Mouse (Mus musculus) kidney, adult 8-10 months (tissue): ENCODE data around the gene Slc9a2.

Experiments
- DNase-seq, 2 experiments: peaks; one replicate each; pipeline ENCODE4 v3.0.0; 2022

Slc9a2 gene

GRCm38 (mm10) chr1:40788956-40789355 is 108.6 kb downstream of the Slc9a2 start:
- no peak for DNase-seq

GRCm38 (mm10) chr1:40789666-40790233 is 109.4 kb downstream of the Slc9a2 start:
- peak in 1 of 2 experiments; percentile 33 for DNase-seq

GRCm38 (mm10) chr1:40790324-40791141 is 110.2 kb downstream of the Slc9a2 start, which contains the start of gene Mfsd9:
Gene Mfsd9, minus strand, starts transcription at chr1:40790687.
- peak; percentile 88 to 94 for DNase-seq

GRCm38 (mm10) chr1:40795508-40795907 is 115.1 kb downstream of the Slc9a2 start:
- no peak for DNase-seq

DNA sequence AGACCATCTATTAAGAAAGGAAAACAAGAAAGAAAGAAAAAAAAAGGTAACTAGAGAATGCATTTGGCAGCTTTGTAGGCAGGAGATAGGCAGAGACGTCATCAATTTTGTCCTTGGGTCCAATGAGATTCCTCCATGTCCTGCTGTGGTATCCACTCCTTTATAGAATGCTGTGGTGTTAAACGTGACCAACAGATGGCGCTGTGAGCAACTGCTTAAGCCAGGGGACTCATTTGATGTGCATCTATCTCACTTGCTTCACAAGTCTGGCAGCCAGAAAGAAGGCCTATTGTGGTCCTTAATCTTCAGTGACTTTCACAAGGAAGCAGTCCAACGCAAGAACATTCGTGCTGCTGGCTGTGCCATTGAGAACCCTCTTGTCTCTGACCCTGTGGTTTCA is 117.0 kb downstream of the Slc9a2 start:
- DNase-seq: peak; percentile 45 to 62

DNA sequence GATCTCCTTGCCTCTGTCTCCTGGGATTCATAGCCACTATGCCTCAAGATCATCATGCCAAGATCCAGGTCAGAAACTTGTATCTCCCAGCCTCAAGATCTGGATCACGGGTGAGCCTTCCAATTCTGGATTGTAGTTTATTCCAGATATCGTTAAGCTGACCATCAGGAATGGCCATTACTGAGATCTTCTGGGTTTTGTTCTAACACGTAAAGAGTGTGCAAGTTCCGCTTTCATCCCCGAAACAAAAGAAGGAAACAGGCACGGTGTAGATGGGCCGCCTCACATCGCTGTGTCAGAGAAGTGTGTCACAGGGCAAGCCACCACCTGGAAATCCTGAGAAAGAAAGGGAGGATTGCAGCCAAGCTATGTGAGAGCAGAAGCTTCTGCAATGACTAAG is 118.7 kb downstream of the Slc9a2 start:
- no peak for DNase-seq

DNA sequence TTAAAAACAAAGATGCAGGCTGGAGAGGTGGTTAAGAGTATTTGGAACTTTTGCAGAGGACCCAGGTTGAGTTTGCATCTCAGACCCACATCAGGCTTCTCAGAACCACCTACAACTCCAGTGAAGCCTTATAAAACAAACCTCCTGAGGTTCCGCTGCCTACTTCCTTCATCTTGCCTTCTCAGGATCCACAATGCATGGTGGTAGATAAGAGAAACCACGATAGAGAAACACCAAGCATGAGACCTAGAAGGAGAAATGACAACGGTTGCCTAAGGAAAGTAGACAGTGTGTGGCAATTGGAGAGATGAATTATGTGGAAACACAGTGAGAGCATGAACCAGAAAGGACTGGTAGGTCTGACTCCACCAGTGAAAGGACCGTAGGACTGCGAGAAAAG is 120.5 kb downstream of the Slc9a2 start:
- DNase-seq: no peak

DNA sequence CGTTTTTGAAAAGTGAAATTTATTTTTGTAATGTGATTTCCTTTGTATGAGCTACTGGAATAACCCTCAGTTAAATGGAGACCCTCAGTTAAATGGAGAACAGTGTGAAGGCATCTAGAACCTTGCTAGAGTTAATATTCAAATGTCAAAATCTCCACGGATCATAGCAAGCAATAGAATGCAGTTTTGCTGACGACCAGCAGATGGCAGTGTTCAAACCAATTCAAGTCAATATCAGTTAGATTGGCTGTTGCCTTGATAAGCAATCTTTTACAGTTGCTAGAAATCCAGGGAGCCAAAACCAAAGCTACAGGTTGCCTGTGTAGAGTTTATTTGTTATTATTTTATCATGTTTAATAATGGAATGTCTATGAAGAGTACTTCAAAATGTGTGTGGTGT is 122.4 kb downstream of the Slc9a2 start:
- DNase-seq: peak; percentile 26 to 58

- no peak for DNase-seq
Measured at GRCm38 (mm10) chr1:40804118-40804517, 123.7 kb downstream of the Slc9a2 start.

- no peak for DNase-seq
Measured at GRCm38 (mm10) chr1:40805351-40805750, 125.0 kb downstream of the Slc9a2 start, which contains the start of gene Tmem182. Gene Tmem182, plus strand, starts transcription at chr1:40805601.

- no peak for DNase-seq
Measured at GRCm38 (mm10) chr1:40805891-40806290, 125.5 kb downstream of the Slc9a2 start.

- DNase-seq: no peak
Measured at GRCm38 (mm10) chr1:40808643-40809042, 128.3 kb downstream of the Slc9a2 start.

DNA sequence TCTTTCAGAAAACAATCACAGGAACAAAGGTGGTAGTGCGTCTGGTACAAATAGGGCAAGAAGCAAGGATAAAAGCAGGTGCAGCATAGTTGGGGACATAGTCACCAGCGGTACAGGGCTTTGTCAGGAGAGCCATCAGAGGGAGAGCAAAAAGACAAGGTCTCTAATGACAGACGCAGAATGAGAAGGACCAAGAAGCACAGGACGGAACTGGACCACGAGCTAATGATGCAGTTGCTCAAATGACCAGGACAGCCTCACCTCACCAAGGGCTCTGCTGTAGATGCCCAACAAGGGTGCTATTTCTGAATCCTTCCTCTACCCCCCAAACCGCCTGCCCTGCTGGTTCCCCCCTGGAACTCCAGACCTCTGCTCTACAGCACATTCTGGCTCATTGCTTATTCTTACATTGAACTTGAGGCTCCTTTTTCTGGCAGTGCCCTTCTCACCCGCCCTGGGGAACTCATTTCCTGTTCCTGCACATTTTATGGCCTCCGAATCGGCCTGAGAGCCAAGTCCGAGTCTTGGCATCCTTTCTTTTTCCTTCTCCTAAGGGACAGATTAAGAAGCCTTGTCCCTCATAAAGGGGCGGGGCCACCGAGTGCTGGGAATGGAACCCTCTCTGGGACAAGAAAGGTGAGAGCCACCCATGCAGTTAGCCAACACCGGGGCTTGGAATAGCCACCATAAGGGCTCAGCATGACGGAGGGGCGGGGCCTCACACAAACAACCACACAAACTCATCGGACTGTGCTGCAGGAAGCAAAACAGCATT is 134.9 kb downstream of the Slc9a2 start:
- DNase-seq: peak in 1 of 2 experiments; percentile 9
